Mouse (Mus musculus): Measurements from ENCODE around the gene Spef1.

GRCm38 (mm10) chr2:131146193-131147042, 40.7 kb downstream of the Spef1 start:
- TF ChIP-seq MAX (IDR thresholded peaks at IDR 0.05; ENCODE audit: low read length): no peak
- no peak for TF ChIP-seq GABPA (IDR thresholded peaks at IDR 0.05; ENCODE audit: insufficient replicate concordance, low read depth, low read length)
- no peak for TF ChIP-seq RAD21 (IDR thresholded peaks at IDR 0.05; ENCODE audit: low read depth, low read length)
- no peak for TF ChIP-seq TCF12 (IDR thresholded peaks at IDR 0.05; ENCODE audit: low read depth, low read length)
- TF ChIP-seq USF1 (IDR thresholded peaks at IDR 0.05; ENCODE audit: low read depth, low read length): no peak
- no peak for TF ChIP-seq CTCF (conservative IDR thresholded peaks at IDR 0.05 in 1 of 2, IDR thresholded peaks at IDR 0.05 in 1 of 2; ENCODE audit: low read depth in 2 of 2, low read length in 2 of 2)
- no peak for TF ChIP-seq EP300 (IDR thresholded peaks at IDR 0.05; ENCODE audit: low read length)
